Mouse (Mus musculus) myocyte (in vitro differentiated cells): ENCODE results near the gene Snx14. TPM values are rescaled to one million over a fixed set of nuclear protein-coding genes. Genes with fewer than 3 reads are reported as not detected.

Source experiments
- H3K27me3 ChIP-seq: one replicate; pipeline ENCODE4 v1.6.1; 2011; ENCODE audit not compliant: control insufficient read depth, insufficient read depth, insufficient read length
- H3K36me3 ChIP-seq: one replicate; pipeline ENCODE4 v1.6.1; 2011; ENCODE audit not compliant: control insufficient read depth, insufficient read depth
- H3K4me2 ChIP-seq: one replicate; pipeline ENCODE4 v1.6.1; 2011; ENCODE audit warnings: low read depth, control low read depth
- H3K4me3 ChIP-seq: one replicate; pipeline ENCODE4 v1.5.1; 2011; ENCODE audit warnings: mild to moderate bottlenecking, control low read depth, moderate library complexity
- H3K79me2 ChIP-seq: one replicate; pipeline ENCODE4 v1.6.1; 2011; ENCODE audit not compliant: control insufficient read depth, insufficient read depth
- H3ac ChIP-seq: one replicate; pipeline ENCODE4 v1.6.1; 2011; ENCODE audit not compliant: control insufficient read depth, insufficient read length
- CEBPB ChIP-seq: IDR thresholded peaks from 2 replicates; pipeline ENCODE4 v1.6.1; 2011; ENCODE audit warnings: mild to moderate bottlenecking, moderate library complexity; ENCODE audit not compliant: poor library complexity, insufficient read depth, severe bottlenecking
- E2F4 ChIP-seq: IDR thresholded peaks from one replicate; pipeline ENCODE4 v1.6.1; 2011; ENCODE audit warnings: mild to moderate bottlenecking, control low read depth, moderate library complexity; ENCODE audit not compliant: insufficient read depth
- MAX ChIP-seq: IDR thresholded peaks from one replicate; pipeline ENCODE4 v1.6.1; 2011; ENCODE audit warnings: low read depth, mild to moderate bottlenecking, control low read depth
- MYOD1 ChIP-seq, 3 experiments: IDR thresholded peaks; one replicate each; pipeline ENCODE4 v1.6.1; 2011; ENCODE audit warnings: control low read depth in 2 of 3, low read depth in 2 of 3, mild to moderate bottlenecking in 2 of 3, moderate library complexity in 1 of 3; ENCODE audit not compliant: insufficient read length in 2 of 3, control insufficient read depth in 1 of 3
- MYOG ChIP-seq, 3 experiments: IDR thresholded peaks; one replicate each; pipeline ENCODE4 v1.6.1; 2011; ENCODE audit warnings: control low read depth in 2 of 3, low read depth in 2 of 3, mild to moderate bottlenecking in 2 of 3; ENCODE audit not compliant: insufficient read length in 2 of 3, control insufficient read depth in 1 of 3, insufficient read depth in 1 of 3
- POLR2A ChIP-seq: IDR thresholded peaks from one replicate; pipeline ENCODE4 v1.6.1; 2011; ENCODE audit warnings: low read depth, mild to moderate bottlenecking, control low read depth, moderate library complexity; ENCODE audit not compliant: insufficient read length
- POLR2AphosphoS2 ChIP-seq: IDR thresholded peaks from one replicate; pipeline ENCODE4 v1.6.1; 2011; ENCODE audit warnings: low read depth, control low read depth; ENCODE audit not compliant: insufficient read length
- REST ChIP-seq: IDR thresholded peaks from one replicate; pipeline ENCODE4 v1.6.1; 2011; ENCODE audit warnings: mild to moderate bottlenecking, control low read depth, moderate library complexity; ENCODE audit not compliant: insufficient read depth, insufficient read length
- SRF ChIP-seq: IDR thresholded peaks from one replicate; pipeline ENCODE4 v1.6.1; 2011; ENCODE audit warnings: low read depth; ENCODE audit not compliant: control insufficient read depth, insufficient read length
- TCF12 ChIP-seq: IDR thresholded peaks from one replicate; pipeline ENCODE4 v1.6.1; 2011; ENCODE audit warnings: mild to moderate bottlenecking, control low read depth; ENCODE audit not compliant: poor library complexity, insufficient read depth, severe bottlenecking
- TCF3 ChIP-seq: IDR thresholded peaks from one replicate; pipeline ENCODE4 v1.6.1; 2011; ENCODE audit warnings: low read depth, control low read depth; ENCODE audit not compliant: insufficient read length
- USF1 ChIP-seq: IDR thresholded peaks from one replicate; pipeline ENCODE4 v1.6.1; 2011; ENCODE audit warnings: low read depth, mild to moderate bottlenecking, control low read depth, moderate library complexity
- polyA plus RNA-seq: library from polyadenylated mRNA; unstranded; fragments of >200 nt; fragmentation: generic; extraction: Trizol; gene quantifications from one replicate; pipeline ENCODE4 v1.2.1, GENCODE M21; 2012; ENCODE audit warnings: missing spikeins

Snx14 gene
- polyA plus RNA-seq, 1 experiment = 9.6 TPM

- no peak overlapping the region for H3K4me3 ChIP-seq
- H3K36me3 ChIP-seq = no peaks in the 10 kb centered on the region
- H3ac ChIP-seq = no peak overlapping the region
- no peak for TF ChIP-seq MYOG (IDR thresholded peaks at IDR 0.05; ENCODE audit: control insufficient read depth in 1 of 3, insufficient read depth in 1 of 3, insufficient read length in 2 of 3, low read depth in 2 of 3)
- no peak for TF ChIP-seq REST
- TF ChIP-seq SRF = no peak
- TF ChIP-seq E2F4 = no peak
- TF ChIP-seq POLR2AphosphoS2 = no peak
- TF ChIP-seq POLR2A = no peak
- TF ChIP-seq MAX = no peak
- no peak for TF ChIP-seq TCF12
- TF ChIP-seq TCF3 = no peak
- TF ChIP-seq CEBPB = no peak
- no peak for TF ChIP-seq MYOD1 (IDR thresholded peaks at IDR 0.05; ENCODE audit: control insufficient read depth in 1 of 3, insufficient read length in 2 of 3, low read depth in 2 of 3)
- TF ChIP-seq USF1 = no peak
- no peak overlapping the region for H3K4me2 ChIP-seq
- H3K27me3 ChIP-seq = no peaks in the 10 kb centered on the region
- no peaks in the 10 kb centered on the region for H3K79me2 ChIP-seq
Observed at GRCm38 (mm10) chr9:88363102-88363501, 75.7 kb downstream of the Snx14 start.

GRCm38 (mm10) chr9:88362055-88362850 lies 76.5 kb downstream of the Snx14 start:
- Histone ChIP-seq H3K4me2 (no peak overlapping the region), H3K27me3 (no peaks in the 10 kb centered on the region), H3K79me2 (no peaks in the 10 kb centered on the region), H3K4me3 (no peak overlapping the region), H3ac (no peak overlapping the region), H3K36me3 (no peaks in the 10 kb centered on the region)
- no peak for TF ChIP-seq SRF
- no peak for TF ChIP-seq REST
- no peak for TF ChIP-seq MYOD1 (IDR thresholded peaks at IDR 0.05; ENCODE audit: control insufficient read depth in 1 of 3, insufficient read length in 2 of 3, low read depth in 2 of 3)
- TF ChIP-seq POLR2A = no peak
- no peak for TF ChIP-seq MYOG (IDR thresholded peaks at IDR 0.05; ENCODE audit: control insufficient read depth in 1 of 3, insufficient read depth in 1 of 3, insufficient read length in 2 of 3, low read depth in 2 of 3)
- no peak for TF ChIP-seq E2F4
- TF ChIP-seq POLR2AphosphoS2 = no peak
- TF ChIP-seq TCF3 = no peak
- no peak for TF ChIP-seq CEBPB
- TF ChIP-seq USF1 = no peak

DNA sequence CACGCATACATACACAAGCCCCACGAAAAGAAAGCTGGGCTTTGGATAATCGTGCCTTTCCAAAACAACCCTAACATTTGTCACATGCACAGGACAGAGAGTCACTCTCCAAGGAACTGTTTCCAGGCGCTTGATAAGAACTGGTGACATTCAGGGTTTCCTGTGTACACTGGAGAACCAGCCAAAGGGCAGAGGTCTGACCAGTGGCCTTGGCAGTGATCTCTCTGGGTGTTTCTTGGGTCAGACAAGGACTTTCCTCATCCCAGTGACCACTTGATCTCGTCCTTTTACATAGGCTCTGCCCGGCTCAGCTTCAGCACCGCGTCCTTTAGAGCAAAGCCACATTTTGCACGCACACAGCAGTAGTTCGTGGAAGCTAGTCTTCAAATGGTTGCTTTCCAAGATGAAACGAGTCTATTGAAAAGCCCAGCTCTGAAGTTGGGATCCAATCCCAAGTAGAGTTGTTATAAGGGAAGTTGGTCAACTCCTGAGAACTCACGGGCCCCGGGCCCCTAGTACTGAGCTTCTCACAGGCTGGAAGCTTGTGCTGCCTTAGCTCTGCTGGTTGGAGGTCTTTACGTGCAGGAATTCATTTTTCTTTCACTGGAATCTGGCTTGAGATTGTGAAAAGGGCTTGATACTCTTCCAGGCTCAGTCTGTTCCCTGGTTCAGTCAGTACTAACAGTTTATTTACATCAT lies 77.4 kb downstream of the Snx14 start:
- Histone ChIP-seq H3K4me3 (no peak overlapping the region), H3K79me2 (no peaks in the 10 kb centered on the region), H3ac (no peak overlapping the region), H3K36me3 (no peaks in the 10 kb centered on the region), H3K4me2 (no peak overlapping the region), H3K27me3 (no peaks in the 10 kb centered on the region)
- no peak for TF ChIP-seq USF1
- TF ChIP-seq TCF3 = no peak
- TF ChIP-seq TCF12 = no peak
- no peak for TF ChIP-seq E2F4
- no peak for TF ChIP-seq MYOD1 (IDR thresholded peaks at IDR 0.05; ENCODE audit: control insufficient read depth in 1 of 3, insufficient read length in 2 of 3, low read depth in 2 of 3)

GRCm38 (mm10) chr9:88359140-88359539 lies 79.6 kb downstream of the Snx14 start:
- no peak for TF ChIP-seq MYOG (IDR thresholded peaks at IDR 0.05; ENCODE audit: control insufficient read depth in 1 of 3, insufficient read depth in 1 of 3, insufficient read length in 2 of 3, low read depth in 2 of 3)
- TF ChIP-seq POLR2A = no peak
- TF ChIP-seq REST = no peak
- no peak for TF ChIP-seq MYOD1 (IDR thresholded peaks at IDR 0.05; ENCODE audit: control insufficient read depth in 1 of 3, insufficient read length in 2 of 3, low read depth in 2 of 3)
- no peak for TF ChIP-seq MAX
- no peak for TF ChIP-seq POLR2AphosphoS2
- no peak for TF ChIP-seq SRF
- no peak for TF ChIP-seq E2F4
- no peak for TF ChIP-seq CEBPB
- TF ChIP-seq USF1 = no peak
- TF ChIP-seq TCF12 = no peak
- TF ChIP-seq TCF3 = no peak
- Histone ChIP-seq H3K79me2 (no peaks in the 10 kb centered on the region), H3K36me3 (no peaks in the 10 kb centered on the region), H3K4me3 (no peak overlapping the region), H3K27me3 (no peaks in the 10 kb centered on the region), H3K4me2 (no peak overlapping the region), H3ac (no peak overlapping the region)

- Histone ChIP-seq H3K4me3 (no peak overlapping the region), H3K4me2 (peak overlapping the region; percentile 52), H3K79me2 (no peaks in the 10 kb centered on the region), H3K36me3 (no peaks in the 10 kb centered on the region), H3K27me3 (no peaks in the 10 kb centered on the region), H3ac (no peak overlapping the region)
- TF ChIP-seq MAX (no peak), CEBPB (peak; percentile 53; the same call in 1 of the 2 replicates)
Observed at GRCm38 (mm10) chr9:88357173-88357572, 81.6 kb downstream of the Snx14 start.
